Mouse (Mus musculus) intestine, postnatal 0 days (tissue): Measurements from ENCODE around the gene Naa10. TPM values are rescaled to one million over a fixed set of nuclear protein-coding genes. Genes with fewer than 3 reads are reported as not detected.

Experiments
- ATAC-seq: fragments of 200-750 bp; cut with Nextera tagmentation; 2 replicates; pipeline ENCODE4 v1.8.0; 2017; ENCODE audit warnings: mild to moderate bottlenecking, moderate TSS enrichment, moderate library complexity
- H3K27ac ChIP-seq: fragments of 300-500 bp; sonication (generic); 2 replicates; pipeline ENCODE4 v1.5.1; 2014; ENCODE audit warnings: mild to moderate bottlenecking, low read depth, low read length, moderate library complexity
- H3K27me3 ChIP-seq: fragments of 300-500 bp; sonication (generic); replicated peaks from 2 replicates; pipeline ENCODE4 v1.6.1; 2014; ENCODE audit warnings: low read length, mixed read lengths; ENCODE audit not compliant: control insufficient read depth, insufficient read depth
- H3K36me3 ChIP-seq: fragments of 300-500 bp; sonication (generic); 2 replicates; pipeline ENCODE4 v1.6.1; 2014; ENCODE audit warnings: mild to moderate bottlenecking, moderate library complexity; ENCODE audit not compliant: control insufficient read depth, insufficient read depth
- H3K4me1 ChIP-seq: fragments of 300-500 bp; sonication (generic); replicated peaks from 2 replicates; pipeline ENCODE4 v1.6.1; 2014; ENCODE audit warnings: antibody characterized with exemption, low read length, mixed read lengths; ENCODE audit not compliant: control insufficient read depth, insufficient read depth
- H3K4me2 ChIP-seq: fragments of 300-500 bp; sonication (generic); replicated peaks from 2 replicates; pipeline ENCODE4 v1.6.1; 2014; ENCODE audit warnings: low read depth, mild to moderate bottlenecking, moderate library complexity
- H3K4me3 ChIP-seq: fragments of 300-500 bp; sonication (generic); 2 replicates; pipeline ENCODE4 v1.5.1; 2014; ENCODE audit warnings: low read depth, low read length
- H3K9ac ChIP-seq: fragments of 300-500 bp; sonication (generic); 2 replicates; pipeline ENCODE4 v1.6.1; 2014; ENCODE audit warnings: mild to moderate bottlenecking, low read depth, low read length
- H3K9me3 ChIP-seq: fragments of 300-500 bp; sonication (generic); 2 replicates; pipeline ENCODE4 v1.6.1; 2016; ENCODE audit warnings: mixed run types; ENCODE audit not compliant: control insufficient read depth
- CTCF ChIP-seq: sonication (generic); IDR thresholded peaks from 2 replicates; pipeline ENCODE4 v1.5.1; 2016; ENCODE audit warnings: low read depth, mild to moderate bottlenecking, control low read depth, antibody characterized with exemption, moderate library complexity
- WGBS: fragments of 180-500 bp; shearing (Covaris S2); extraction: QIAGEN DNeasy Blood & Tissue Kit; methylation state at CpG from one replicate; pipeline ENCODE4 v1.1.7; 2014; 5-methylcytosine and 5-hydroxymethylcytosine counted together
- polyA plus RNA-seq: library from polyadenylated mRNA; unstranded; fragments of >200 nt; fragmentation: Nextera tagmentation; extraction: Ambion mirVana; gene quantifications from 2 replicates; pipeline ENCODE4 v1.2.1, GENCODE M21; 2015

The Naa10 gene
- polyA plus RNA-seq, 1 experiment from 2014 or later: 76.6 TPM

DNA sequence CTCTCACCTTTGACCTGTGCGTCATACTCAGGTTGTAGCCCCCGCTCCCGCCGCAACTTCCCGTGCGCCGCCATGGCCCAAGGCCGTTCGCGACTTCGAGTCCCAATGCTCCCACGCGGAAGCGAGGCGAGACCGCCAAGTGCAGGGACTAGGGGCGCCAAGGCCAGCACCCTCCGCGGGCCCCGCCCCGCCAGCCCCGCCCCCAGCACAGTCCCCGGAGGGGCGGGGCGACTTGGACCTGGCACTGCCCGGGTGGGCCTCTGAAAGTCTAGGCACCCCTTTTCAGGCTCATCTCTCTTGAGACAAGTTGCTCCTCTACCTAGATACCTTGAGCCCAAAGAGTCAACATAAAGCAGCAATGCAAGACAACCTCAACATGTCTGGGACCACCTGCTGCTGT, 10.6 kb downstream of the Naa10 start:
- no peaks in the 10 kb centered on the region for H3K9me3 ChIP-seq
- H3K4me1 ChIP-seq: no peaks in the 10 kb centered on the region
- no peak overlapping the region for H3K9ac ChIP-seq
- no peaks in the 10 kb centered on the region for H3K27me3 ChIP-seq
- peak overlapping the region; percentile 9; the same call in 1 of the 2 replicates for H3K4me3 ChIP-seq
- TF ChIP-seq CTCF: no peak
- H3K4me2 ChIP-seq: peak overlapping the region; percentile 51
- peak overlapping the region; percentile 50; the same call in 1 of the 2 replicates for H3K27ac ChIP-seq
- 29% methylated on average over 26 of the region's 26 CpGs for WGBS
- ATAC-seq: no peak
- no peaks in the 10 kb centered on the region for H3K36me3 ChIP-seq

DNA sequence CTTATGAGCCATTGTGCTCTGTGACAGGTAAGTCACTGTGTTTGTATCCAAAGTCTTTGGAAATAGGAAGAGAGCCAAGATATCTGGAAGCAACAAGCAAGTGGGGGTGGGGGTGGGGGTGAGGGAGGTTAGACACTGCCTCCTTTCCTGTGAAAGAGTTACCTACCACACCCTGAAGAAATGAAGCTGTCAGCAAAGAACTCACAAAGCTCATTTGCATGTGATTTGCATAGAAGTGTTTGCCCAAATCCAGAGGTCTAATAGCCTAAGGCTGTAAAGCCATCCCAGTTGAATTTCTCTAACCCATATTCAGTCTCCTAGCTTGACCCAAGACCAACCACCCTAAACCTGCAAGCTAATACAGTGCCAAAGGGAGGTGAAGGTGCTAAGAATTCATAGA, 11.3 kb downstream of the Naa10 start:
- no peak for ATAC-seq
- H3K4me3 ChIP-seq: no peak overlapping the region
- H3K4me2 ChIP-seq: no peak overlapping the region; the same call in 1 of the 2 replicates

DNA sequence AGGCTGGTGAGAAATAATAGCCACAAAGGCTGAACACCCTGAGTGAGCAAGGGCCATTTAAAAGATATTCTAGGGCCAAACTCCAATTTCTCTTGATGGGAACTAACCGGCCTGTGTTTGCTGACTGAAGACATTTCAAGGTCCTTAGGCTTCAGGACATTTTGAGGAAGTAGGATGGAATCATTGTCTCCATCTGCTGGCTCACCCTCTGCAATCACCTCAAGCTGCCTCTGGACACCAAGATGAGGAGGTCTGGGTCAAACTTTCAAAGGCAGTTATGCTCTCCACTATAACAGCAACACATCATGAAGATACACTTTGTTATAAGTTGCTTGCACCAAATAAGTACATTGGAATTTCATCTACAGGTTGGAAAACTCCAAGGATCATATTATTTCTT, 11.7 kb downstream of the Naa10 start:
- 48% methylated on average over 1 of the region's 1 CpGs for WGBS
- H3K36me3 ChIP-seq: no peaks in the 10 kb centered on the region
- no peaks in the 10 kb centered on the region for H3K9me3 ChIP-seq
- no peaks in the 10 kb centered on the region for H3K4me1 ChIP-seq
- H3K9ac ChIP-seq: no peak overlapping the region
- no peaks in the 10 kb centered on the region for H3K27me3 ChIP-seq
- TF ChIP-seq CTCF: no peak
- no peak overlapping the region for H3K4me2 ChIP-seq
- H3K4me3 ChIP-seq: no peak overlapping the region
- no peak for ATAC-seq
- H3K27ac ChIP-seq: no peak overlapping the region

More for the DNA sequence above, 11.3 kb downstream of the Naa10 start:
- Histone ChIP-seq H3K9me3 (no peaks in the 10 kb centered on the region), H3K4me1 (no peaks in the 10 kb centered on the region), H3K27me3 (no peaks in the 10 kb centered on the region), H3K36me3 (no peaks in the 10 kb centered on the region), H3K9ac (no peak overlapping the region), H3K27ac (no peak overlapping the region)
- no peak for TF ChIP-seq CTCF

DNA sequence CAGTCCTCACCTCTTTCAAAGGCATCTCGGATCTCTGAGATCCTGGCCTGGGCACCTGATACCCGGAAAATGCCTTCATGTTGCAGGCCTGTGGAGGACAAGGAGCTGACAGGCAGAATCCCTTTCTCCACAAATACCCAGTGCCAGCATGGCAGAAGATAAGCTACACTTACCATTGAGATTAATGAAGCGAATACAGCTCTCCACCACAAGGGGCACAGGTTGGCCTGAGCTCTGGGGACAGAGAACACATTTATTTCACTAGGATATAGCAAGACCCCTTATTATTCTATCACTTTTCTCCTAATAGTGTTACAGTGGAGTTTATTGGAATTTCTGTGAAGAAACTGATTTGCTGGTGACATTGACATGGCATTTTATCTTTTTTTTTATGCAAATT, 23.8 kb downstream of the Naa10 start:
- TF ChIP-seq CTCF: peak; percentile 49
- Histone ChIP-seq H3K36me3 (no peaks in the 10 kb centered on the region), H3K27ac (no peak overlapping the region), H3K27me3 (no peaks in the 10 kb centered on the region), H3K9ac (no peak overlapping the region), H3K4me2 (no peak overlapping the region), H3K9me3 (no peaks in the 10 kb centered on the region), H3K4me3 (no peak overlapping the region), H3K4me1 (no peaks in the 10 kb centered on the region)
- no peak for ATAC-seq
- 80% methylated on average over 3 of the region's 3 CpGs for WGBS

DNA sequence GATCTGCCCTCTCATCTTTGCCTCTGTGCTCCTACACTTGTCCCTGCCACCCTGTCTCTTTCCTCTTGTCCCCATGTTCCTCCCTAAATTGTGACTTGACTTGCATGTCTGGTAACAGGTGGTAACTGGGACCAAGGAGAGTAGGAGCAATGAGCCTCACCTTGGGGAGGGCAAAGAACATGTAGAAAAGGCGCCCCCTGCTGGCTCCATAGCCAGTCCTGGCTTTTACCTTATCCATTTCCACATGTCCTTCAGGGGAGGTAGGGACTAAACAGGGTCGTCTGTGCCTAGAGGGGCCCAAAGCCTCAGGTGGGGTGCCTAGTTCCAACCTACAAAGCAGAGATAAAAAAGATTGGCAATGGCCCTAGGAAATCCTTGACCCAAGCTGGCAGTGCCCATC, 26.0 kb downstream of the Naa10 start, which contains the start of gene L1cam:
Gene L1cam, minus strand, starts transcription at position 387 of the 400 bp plus-strand sequence.
- no peaks in the 10 kb centered on the region for H3K9me3 ChIP-seq
- H3K27ac ChIP-seq: no peak within 1 kb of the TSS
- no peak within 1 kb of the TSS for H3K4me3 ChIP-seq
- no peak for ATAC-seq
- no peaks in the 10 kb centered on the region for H3K36me3 ChIP-seq
- no peaks in the 10 kb centered on the region for H3K4me1 ChIP-seq
- no peaks in the 10 kb centered on the region for H3K27me3 ChIP-seq
- H3K9ac ChIP-seq: no peak within 1 kb of the TSS
- 25% methylated on average over 2 of the region's 2 CpGs for WGBS
- peak; percentile 66 for TF ChIP-seq CTCF
- H3K4me2 ChIP-seq: no peak within 1 kb of the TSS

DNA sequence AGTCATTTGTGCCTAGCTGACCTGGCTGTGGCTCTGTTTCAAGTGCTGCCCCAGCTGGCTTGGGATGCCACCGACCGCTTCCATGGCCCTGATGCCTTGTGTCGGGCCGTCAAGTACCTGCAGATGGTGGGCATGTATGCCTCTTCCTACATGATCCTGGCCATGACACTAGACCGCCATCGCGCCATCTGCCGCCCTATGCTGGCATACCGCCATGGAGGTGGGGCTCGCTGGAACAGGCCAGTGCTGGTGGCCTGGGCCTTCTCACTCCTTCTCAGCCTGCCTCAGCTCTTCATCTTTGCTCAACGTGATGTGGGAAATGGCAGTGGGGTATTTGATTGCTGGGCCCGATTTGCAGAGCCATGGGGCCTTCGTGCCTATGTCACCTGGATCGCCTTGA, 28.9 kb downstream of the Naa10 start:
- H3K4me1 ChIP-seq: no peaks in the 10 kb centered on the region
- no peaks in the 10 kb centered on the region for H3K27me3 ChIP-seq
- H3K36me3 ChIP-seq: no peaks in the 10 kb centered on the region
- no peak overlapping the region for H3K4me2 ChIP-seq
- H3K9ac ChIP-seq: no peak overlapping the region
- H3K9me3 ChIP-seq: no peaks in the 10 kb centered on the region
- 87% methylated on average over 14 of the region's 14 CpGs for WGBS
- no peak overlapping the region for H3K27ac ChIP-seq
- no peak for TF ChIP-seq CTCF
- ATAC-seq: no peak
- H3K4me3 ChIP-seq: no peak overlapping the region
